Mouse (Mus musculus): Measurements from ENCODE around the gene Syngr4. TPM values are rescaled to one million over a fixed set of nuclear protein-coding genes. Genes with fewer than 3 reads are reported as not detected.

The Syngr4 gene
- total RNA-seq, 1 experiment from 2014 or later: 3.2 TPM

GRCm38 (mm10) chr7:45870282-45871058 lies 26.0 kb downstream of the Syngr4 start:
- ATAC-seq (replicated peaks; ENCODE audit: low read depth, poor library complexity, severe bottlenecking): no peak

GRCm38 (mm10) chr7:45869787-45870186 lies 26.7 kb downstream of the Syngr4 start:
- no peak for ATAC-seq (replicated peaks; ENCODE audit: low read depth, poor library complexity, severe bottlenecking)

- no peak for ATAC-seq (replicated peaks; ENCODE audit: low read depth, poor library complexity, severe bottlenecking)
Measured at GRCm38 (mm10) chr7:45869107-45869670, 27.3 kb downstream of the Syngr4 start.

GRCm38 (mm10) chr7:45867871-45868270 lies 28.6 kb downstream of the Syngr4 start:
- ATAC-seq (replicated peaks; ENCODE audit: low read depth, poor library complexity, severe bottlenecking): no peak

GRCm38 (mm10) chr7:45865925-45866910 lies 30.3 kb downstream of the Syngr4 start:
- ATAC-seq (replicated peaks; ENCODE audit: low read depth, poor library complexity, severe bottlenecking): peak; percentile 61

- ATAC-seq (replicated peaks; ENCODE audit: low read depth, poor library complexity, severe bottlenecking): no peak
Measured at GRCm38 (mm10) chr7:45864435-45864834, 32.1 kb downstream of the Syngr4 start.

- ATAC-seq (replicated peaks; ENCODE audit: low read depth, poor library complexity, severe bottlenecking): no peak
Measured at GRCm38 (mm10) chr7:45862804-45863203, 33.7 kb downstream of the Syngr4 start.

- ATAC-seq (replicated peaks; ENCODE audit: low read depth, poor library complexity, severe bottlenecking): no peak
Measured at GRCm38 (mm10) chr7:45859008-45859407, 37.5 kb downstream of the Syngr4 start.

- ATAC-seq (replicated peaks; ENCODE audit: low read depth, poor library complexity, severe bottlenecking): peak; percentile 51
Measured at GRCm38 (mm10) chr7:45856950-45857901, 39.3 kb downstream of the Syngr4 start.

GRCm38 (mm10) chr7:45853089-45853488 lies 43.4 kb downstream of the Syngr4 start:
- ATAC-seq (replicated peaks; ENCODE audit: low read depth, poor library complexity, severe bottlenecking): no peak

GRCm38 (mm10) chr7:45850661-45851060 lies 45.9 kb downstream of the Syngr4 start:
- ATAC-seq (replicated peaks; ENCODE audit: low read depth, poor library complexity, severe bottlenecking): no peak

- no peak for ATAC-seq (replicated peaks; ENCODE audit: low read depth, poor library complexity, severe bottlenecking)
Measured at GRCm38 (mm10) chr7:45848447-45849027, 48.0 kb downstream of the Syngr4 start.

GRCm38 (mm10) chr7:45842950-45843744 lies 53.4 kb downstream of the Syngr4 start:
- ATAC-seq (replicated peaks; ENCODE audit: low read depth, poor library complexity, severe bottlenecking): no peak

Other genes with a start within 250 kb of the Syngr4 start
- not detected in 2 replicates for gene Fut2, start 230.3 kb downstream of the Syngr4 start, total RNA-seq (2017)
- gene Ntn5, start 212.7 kb downstream of the Syngr4 start, total RNA-seq (2017): not detected in 2 replicates
- gene Sec1, start 202.3 kb downstream of the Syngr4 start, total RNA-seq (2017): not detected in 2 replicates
- not detected in 2 replicates for gene Car11, start 196.9 kb downstream of the Syngr4 start, total RNA-seq (2017)
- 7.7 and 12.1 TPM in 2 replicates for gene Dbp, start 191.6 kb downstream of the Syngr4 start, total RNA-seq (2017)
- 1,786 and 1,933 TPM in 2 replicates for gene Rpl18, start 181.3 kb downstream of the Syngr4 start, total RNA-seq (2017)
- 8.2 and 9.5 TPM in 2 replicates for gene Sphk2, start 178.7 kb downstream of the Syngr4 start, total RNA-seq (2017)
- gene Fam83e, start 175.5 kb downstream of the Syngr4 start, total RNA-seq (2017): 0.82 and 0.87 TPM in 2 replicates
- gene Spaca4, start 170.9 kb downstream of the Syngr4 start, total RNA-seq (2017): not detected in 2 replicates
- gene Lmtk3, start 113.0 kb downstream of the Syngr4 start, total RNA-seq (2017): not detected in 2 replicates
- gene Sult2b1, start 112.0 kb downstream of the Syngr4 start, total RNA-seq (2017): 0.37 TPM in 1 of 2 replicates, not detected in the other
- gene Cyth2, start 82.1 kb downstream of the Syngr4 start, total RNA-seq (2017): 29.2 and 43.8 TPM in 2 replicates
- gene Kcnj14, start 71.9 kb downstream of the Syngr4 start, total RNA-seq (2017): not detected in 2 replicates
- 26.9 and 27.6 TPM in 2 replicates for gene Grwd1, start 65.8 kb downstream of the Syngr4 start, total RNA-seq (2017)
- gene Kdelr1, start 23.9 kb downstream of the Syngr4 start, total RNA-seq (2017): 51.8 and 75.5 TPM in 2 replicates
- 0.23 TPM in 1 of 2 replicates, not detected in the other for gene Grin2d, start 18.3 kb downstream of the Syngr4 start, total RNA-seq (2017)
- gene Tmem143, start 227 bp upstream of the Syngr4 start, total RNA-seq (2017): 8.1 and 9.1 TPM in 2 replicates
- 200 and 205 TPM in 2 replicates for gene Emp3, start 24.7 kb upstream of the Syngr4 start, total RNA-seq (2017)
- 3.2 and 5.4 TPM in 2 replicates for gene Ccdc114, start 27.4 kb upstream of the Syngr4 start, total RNA-seq (2017)
- gene Abcc6, start 133.6 kb upstream of the Syngr4 start, total RNA-seq (2017): not detected in 2 replicates
- 53.2 and 72.1 TPM in 2 replicates for gene Nomo1, start 137.0 kb upstream of the Syngr4 start, total RNA-seq (2017)
- not detected in 2 replicates for gene Kcnj11, start 204.1 kb upstream of the Syngr4 start, total RNA-seq (2017)

All from common myeloid progenitor, adult 5-6 weeks (primary cell).